Mouse (Mus musculus) MEL (cell line): ENCODE data around the gene 4930579G24Rik. TPM values are rescaled to one million over a fixed set of nuclear protein-coding genes. Genes with fewer than 3 reads are reported as not detected.

Experiments
- DNase-seq: peaks from one replicate; pipeline ENCODE4 v3.0.0; 2011; ENCODE audit warnings: low read depth, low spot score
- H3K27ac ChIP-seq: 2 replicates; pipeline ENCODE4 v1.5.1; 2012; ENCODE audit warnings: low read depth, mild to moderate bottlenecking, control low read depth, low read length, moderate library complexity; ENCODE audit not compliant: control insufficient read depth
- H3K27me3 ChIP-seq, 2 experiments: fragments of 150-350 bp in 1 of 2; sonication (generic) in 1 of 2; 2 replicates each; pipeline ENCODE4 v1.6.1; 2012; ENCODE audit warnings: low read length in 2 of 2, mild to moderate bottlenecking in 2 of 2, improper control_type of control experiment in 1 of 2, moderate library complexity in 1 of 2; ENCODE audit not compliant: insufficient read depth in 2 of 2, control insufficient read depth in 1 of 2
- H3K36me3 ChIP-seq, 2 experiments: 2 replicates each; pipeline ENCODE4 v1.6.1; 2012 to 2014; ENCODE audit warnings: low read length in 2 of 2, improper control_type of control experiment in 1 of 2, inconsistent platforms in 1 of 2, mild to moderate bottlenecking in 1 of 2; ENCODE audit not compliant: insufficient read depth in 2 of 2, control insufficient read depth in 1 of 2
- H3K4me1 ChIP-seq, 2 experiments: fragments of 150-350 bp in 1 of 2; sonication (generic) in 1 of 2; 2 replicates each; pipeline ENCODE4 v1.6.1; 2012; ENCODE audit warnings: low read length in 2 of 2, improper control_type of control experiment in 1 of 2, mild to moderate bottlenecking in 1 of 2; ENCODE audit not compliant: insufficient read depth in 2 of 2, control insufficient read depth in 1 of 2
- H3K4me3 ChIP-seq, 2 experiments: fragments of 150-350 bp in 1 of 2; sonication (generic) in 1 of 2; 2 replicates each; pipeline ENCODE4 v1.5.1; 2012; ENCODE audit warnings: low read depth in 2 of 2, low read length in 2 of 2, mild to moderate bottlenecking in 2 of 2, moderate library complexity in 2 of 2, control low read depth in 1 of 2, improper control_type of control experiment in 1 of 2; ENCODE audit not compliant: control insufficient read depth in 1 of 2, insufficient read depth in 1 of 2
- H3K79me2 ChIP-seq: 2 replicates; pipeline ENCODE4 v1.6.1; 2012; ENCODE audit warnings: mild to moderate bottlenecking, low read length, moderate library complexity; ENCODE audit not compliant: control insufficient read depth, poor library complexity, insufficient read depth
- H3K9ac ChIP-seq: 2 replicates; pipeline ENCODE4 v1.6.1; 2012; ENCODE audit warnings: low read depth, mild to moderate bottlenecking, control low read depth, low read length, moderate library complexity; ENCODE audit not compliant: control insufficient read depth, poor library complexity, severe bottlenecking
- H3K9me3 ChIP-seq: fragments of 150-350 bp; sonication (generic); replicated peaks from 2 replicates; pipeline ENCODE4 v1.6.1; 2012; ENCODE audit warnings: mild to moderate bottlenecking, low read length, improper control_type of control experiment, moderate library complexity; ENCODE audit not compliant: insufficient read depth
- BHLHE40 ChIP-seq: IDR thresholded peaks from 2 replicates; pipeline ENCODE4 v1.6.1; 2012; ENCODE audit warnings: low read depth, mild to moderate bottlenecking, inconsistent platforms, low read length, improper control_type of control experiment, borderline replicate concordance
- CTCF ChIP-seq, 3 experiments: IDR thresholded peaks in 2 of 3; conservative IDR thresholded peaks in 1 of 3; 2 replicates each; pipeline ENCODE4 v1.5.1; 2011 to 2012; ENCODE audit warnings: low read length in 3 of 3, low read depth in 2 of 3, mild to moderate bottlenecking in 2 of 3, improper control_type of control experiment in 1 of 3, inconsistent platforms in 1 of 3, mixed read lengths in 1 of 3, moderate library complexity in 1 of 3; ENCODE audit not compliant: control insufficient read depth in 1 of 3, insufficient read depth in 1 of 3, poor library complexity in 1 of 3, severe bottlenecking in 1 of 3
- ELF1 ChIP-seq: IDR thresholded peaks from 2 replicates; pipeline ENCODE4 v1.6.1; 2014; ENCODE audit warnings: low read depth, mild to moderate bottlenecking, inconsistent platforms, low read length, improper control_type of control experiment, moderate library complexity
- ETS1 ChIP-seq: IDR thresholded peaks from 2 replicates; pipeline ENCODE4 v1.6.1; 2012; ENCODE audit warnings: low read depth, mild to moderate bottlenecking, inconsistent platforms, low read length, improper control_type of control experiment, moderate library complexity
- GABPA ChIP-seq: IDR thresholded peaks from 2 replicates; pipeline ENCODE4 v1.6.1; 2012; ENCODE audit warnings: low read depth, mild to moderate bottlenecking, inconsistent platforms, low read length, improper control_type of control experiment, moderate library complexity
- GATA1 ChIP-seq: IDR thresholded peaks from 2 replicates; pipeline ENCODE4 v1.6.1; 2011; ENCODE audit warnings: low read depth, low read length, improper control_type of control experiment
- HCFC1 ChIP-seq: IDR thresholded peaks from 2 replicates; pipeline ENCODE4 v1.6.1; 2012; ENCODE audit warnings: low read depth, mild to moderate bottlenecking, inconsistent platforms, low read length, improper control_type of control experiment, moderate library complexity
- KAT2A ChIP-seq: conservative IDR thresholded peaks from 2 replicates; pipeline ENCODE4 v1.6.1; 2012; ENCODE audit warnings: low read depth, low read length, improper control_type of control experiment, inconsistent platforms
- MAFK ChIP-seq: IDR thresholded peaks from 2 replicates; pipeline ENCODE4 v1.6.1; 2011; ENCODE audit warnings: low read depth, mild to moderate bottlenecking, low read length, improper control_type of control experiment, borderline replicate concordance
- MAX ChIP-seq: IDR thresholded peaks from 2 replicates; pipeline ENCODE4 v1.6.1; 2011; ENCODE audit warnings: low read length, improper control_type of control experiment
- MAZ ChIP-seq: IDR thresholded peaks from 2 replicates; pipeline ENCODE4 v1.6.1; 2012; ENCODE audit warnings: low read depth, mild to moderate bottlenecking, inconsistent platforms, low read length, improper control_type of control experiment
- NELFE ChIP-seq: IDR thresholded peaks from 2 replicates; pipeline ENCODE4 v1.6.1; 2011; ENCODE audit warnings: low read depth, low read length, improper control_type of control experiment
- NRF1 ChIP-seq: IDR thresholded peaks from 2 replicates; pipeline ENCODE4 v1.6.1; 2014; ENCODE audit warnings: low read depth, mild to moderate bottlenecking, inconsistent platforms, low read length, improper control_type of control experiment, moderate library complexity; ENCODE audit not compliant: poor library complexity, insufficient read depth, severe bottlenecking
- POLR2A ChIP-seq, 2 experiments: IDR thresholded peaks; 2 replicates each; pipeline ENCODE4 v1.6.1; 2011 to 2012; ENCODE audit warnings: low read length in 2 of 2, mild to moderate bottlenecking in 2 of 2, control low read depth in 1 of 2, improper control_type of control experiment in 1 of 2, low read depth in 1 of 2, moderate library complexity in 1 of 2; ENCODE audit not compliant: control insufficient read depth in 1 of 2, insufficient read depth in 1 of 2, poor library complexity in 1 of 2
- POLR2AphosphoS2 ChIP-seq: IDR thresholded peaks from 2 replicates; pipeline ENCODE4 v1.6.1; 2011; ENCODE audit warnings: low read length, improper control_type of control experiment
- POLR2AphosphoS5 ChIP-seq: IDR thresholded peaks from 2 replicates; pipeline ENCODE4 v1.6.1; 2012; ENCODE audit warnings: low read depth, borderline replicate concordance, mild to moderate bottlenecking, inconsistent platforms, low read length, moderate library complexity, mixed read lengths
- RAD21 ChIP-seq: IDR thresholded peaks from 2 replicates; pipeline ENCODE4 v1.6.1; 2011; ENCODE audit warnings: mild to moderate bottlenecking, low read depth, low read length, improper control_type of control experiment
- SIN3A ChIP-seq: IDR thresholded peaks from 2 replicates; pipeline ENCODE4 v1.6.1; 2012; ENCODE audit warnings: low read length, improper control_type of control experiment, inconsistent platforms
- SMC3 ChIP-seq: IDR thresholded peaks from 2 replicates; pipeline ENCODE4 v1.6.1; 2011; ENCODE audit warnings: low read depth, low read length, improper control_type of control experiment
- TCF12 ChIP-seq: IDR thresholded peaks from 2 replicates; pipeline ENCODE4 v1.6.1; 2014; ENCODE audit warnings: low read depth, mild to moderate bottlenecking, inconsistent platforms, low read length, improper control_type of control experiment, moderate library complexity
- UBTF ChIP-seq: IDR thresholded peaks from 2 replicates; pipeline ENCODE4 v1.6.1; 2012; ENCODE audit warnings: low read depth, mild to moderate bottlenecking, inconsistent platforms, low read length, improper control_type of control experiment, moderate library complexity, borderline replicate concordance; ENCODE audit not compliant: insufficient read depth
- USF2 ChIP-seq, 2 experiments: IDR thresholded peaks; 2 replicates each; pipeline ENCODE4 v1.6.1; 2011 to 2012; ENCODE audit warnings: improper control_type of control experiment in 2 of 2, low read length in 2 of 2, borderline replicate concordance in 1 of 2, inconsistent platforms in 1 of 2, low read depth in 1 of 2, mild to moderate bottlenecking in 1 of 2; ENCODE audit not compliant: insufficient read depth in 1 of 2
- ZC3H11A ChIP-seq: IDR thresholded peaks from 2 replicates; pipeline ENCODE4 v1.6.1; 2012; ENCODE audit warnings: low read depth, mild to moderate bottlenecking, inconsistent platforms, low read length, improper control_type of control experiment
- ZKSCAN1 ChIP-seq: IDR thresholded peaks from 2 replicates; pipeline ENCODE4 v1.6.1; 2012; ENCODE audit warnings: low read depth, mild to moderate bottlenecking, inconsistent platforms, low read length, improper control_type of control experiment, moderate library complexity
- ZMIZ1 ChIP-seq: IDR thresholded peaks from 2 replicates; pipeline ENCODE4 v1.6.1; 2012; ENCODE audit warnings: low read depth, mild to moderate bottlenecking, inconsistent platforms, low read length, improper control_type of control experiment, moderate library complexity
- ZNF384 ChIP-seq: IDR thresholded peaks from 2 replicates; pipeline ENCODE4 v1.6.1; 2012; ENCODE audit warnings: low read depth, mild to moderate bottlenecking, inconsistent platforms, low read length, improper control_type of control experiment
- polyA plus RNA-seq, 2 experiments: library from polyadenylated mRNA; stranded (reverse) in 1 of 2; unstranded in 1 of 2; fragments of >175 nt in 1 of 2; fragments of >200 nt in 1 of 2; gene quantifications; 2 replicates each; pipeline versions ENCODE4 v1.2.1 to v1.2.4; 2012; ENCODE audit warnings: low replicate concordance in 2 of 2, low read depth in 1 of 2; ENCODE audit not compliant: insufficient read length in 2 of 2, insufficient read depth in 1 of 2, missing spikeins in 1 of 2
- total RNA-seq: library from RNA; depleted of rRNA; stranded (reverse); fragments of 300-350 nt; gene quantifications from 2 replicates; pipeline ENCODE4 v1.2.3, GENCODE M21; 2012

Gene 4930579G24Rik
- total and polyA plus RNA-seq, 3 experiments, result 8.5 to 10.7 TPM; not detected in 1

GRCm38 (mm10) chr3:79586804-79587203, 42.1 kb upstream of the 4930579G24Rik start:
- H3K36me3 ChIP-seq, result peaks cover 0 to 6% of the 10 kb centered on the region in 2 experiments; a peak in 2 of 4 replicates
- TF ChIP-seq POLR2AphosphoS5, result no peak
- TF ChIP-seq GABPA, result no peak
- TF ChIP-seq TCF12, result no peak
- TF ChIP-seq HCFC1, result peak; percentile 42; the same call in 1 of the 2 replicates
- TF ChIP-seq MAX, result no peak
- no peak for TF ChIP-seq MAZ
- no peak for TF ChIP-seq ZMIZ1
- TF ChIP-seq UBTF, result no peak
- peak; percentile 98 for TF ChIP-seq ZC3H11A
- no peak for TF ChIP-seq ETS1
- TF ChIP-seq ZNF384, result no peak
- TF ChIP-seq ZKSCAN1, result no peak
- 0 out of 2 replicates have a peak, but pooled peaks have one; percentile 23 for TF ChIP-seq SIN3A
- TF ChIP-seq CTCF (IDR thresholded peaks at IDR 0.05 in 2 of 3, conservative IDR thresholded peaks at IDR 0.05 in 1 of 3; ENCODE audit: control insufficient read depth in 1 of 3, insufficient read depth in 1 of 3, low read depth in 2 of 3, low read length in 3 of 3, poor library complexity in 1 of 3, severe bottlenecking in 1 of 3), result peak; percentile 95 to 100 (median 96)
- TF ChIP-seq MAFK, result no peak
- TF ChIP-seq KAT2A, result no peak
- no peak for TF ChIP-seq NELFE
- no peak for TF ChIP-seq BHLHE40
- TF ChIP-seq SMC3, result peak; percentile 99
- TF ChIP-seq USF2 (IDR thresholded peaks at IDR 0.05; ENCODE audit: borderline replicate concordance in 1 of 2, insufficient read depth in 1 of 2, low read depth in 1 of 2, low read length in 2 of 2), result no peak
- TF ChIP-seq POLR2A (IDR thresholded peaks at IDR 0.05; ENCODE audit: control insufficient read depth in 1 of 2, insufficient read depth in 1 of 2, low read depth in 1 of 2, low read length in 2 of 2, poor library complexity in 1 of 2), result no peak
- no peak for TF ChIP-seq POLR2AphosphoS2
- no peak for TF ChIP-seq ELF1
- TF ChIP-seq GATA1, result 0 out of 2 replicates have a peak, but pooled peaks have one; percentile 21
- TF ChIP-seq RAD21, result peak; percentile 100
- TF ChIP-seq NRF1, result 0 out of 2 replicates have a peak, but pooled peaks have one; percentile 16
- peak overlapping the region; percentile 53 for H3K9ac ChIP-seq
- peak overlapping the region; percentile 28 to 44; a peak in 3 of 4 replicates for H3K4me3 ChIP-seq
- peak; percentile 95 for DNase-seq
- peaks cover 10% of the 10 kb centered on the region for H3K79me2 ChIP-seq
- H3K27ac ChIP-seq, result no peak overlapping the region
- no peaks in the 10 kb centered on the region for H3K9me3 ChIP-seq
- H3K27me3 ChIP-seq, result no peaks in the 10 kb centered on the region
- peaks cover 0 to 7% of the 10 kb centered on the region in 2 experiments; a peak in 2 of 4 replicates for H3K4me1 ChIP-seq
